Mouse (Mus musculus): ENCODE results near the gene Cers2. TPM values are rescaled to one million over a fixed set of nuclear protein-coding genes. Genes with fewer than 3 reads are reported as not detected.

The Cers2 gene
- 97.4 and 102 TPM in 2 replicates for polyA plus RNA-seq (2015; fragmentation: Nextera tagmentation; extraction: Ambion mirVana)

- H3K27ac ChIP-seq (ENCODE audit: low read depth, low read length): peak within 1 kb of the TSS; percentile 91
- ATAC-seq: peak; percentile 48
- WGBS: 3% methylated on average over 20 of the region's 27 CpGs
- H3K9ac ChIP-seq (ENCODE audit: low read depth, low read length): peak within 1 kb of the TSS; percentile 96
- no peaks in the 10 kb centered on the region for H3K27me3 ChIP-seq (replicated peaks; ENCODE audit: control insufficient read depth, insufficient read depth, low read length)
- peak within 1 kb of the TSS; percentile 82 for H3K4me2 ChIP-seq (ENCODE audit: low read length)
- no peaks in the 10 kb centered on the region for H3K36me3 ChIP-seq (ENCODE audit: control insufficient read depth, insufficient read depth, low read length)
- H3K9me3 ChIP-seq (ENCODE audit: control insufficient read depth, low read length): no peaks in the 10 kb centered on the region
- H3K4me1 ChIP-seq (ENCODE audit: control insufficient read depth, insufficient read depth, low read depth, low read length): peaks cover 20% of the 10 kb centered on the region
- peak within 1 kb of the TSS; percentile 66 for H3K4me3 ChIP-seq (ENCODE audit: low read length)
These were observed at the start of gene Cers2 for GRCm38 (mm10) chr3:95314486-95315093. Cers2 (plus strand) TSS chr3:95314791.

GRCm38 (mm10) chr3:95266052-95266451 is 48.5 kb upstream of the Cers2 start:
- WGBS: 98% methylated on average over 3 of the region's 3 CpGs
- H3K36me3 ChIP-seq (ENCODE audit: control insufficient read depth, insufficient read depth, low read length): peaks cover 33% of the 10 kb centered on the region

GRCm38 (mm10) chr3:95267855-95268254 is 46.7 kb upstream of the Cers2 start:
- H3K27me3 ChIP-seq (replicated peaks; ENCODE audit: control insufficient read depth, insufficient read depth, low read length): no peaks in the 10 kb centered on the region
- no peak overlapping the region for H3K9ac ChIP-seq (ENCODE audit: low read depth, low read length)
- no peak overlapping the region for H3K4me2 ChIP-seq (ENCODE audit: low read length)
- no peak overlapping the region for H3K4me3 ChIP-seq (ENCODE audit: low read length)
- no peak overlapping the region for H3K27ac ChIP-seq (ENCODE audit: low read depth, low read length)
- H3K9me3 ChIP-seq (ENCODE audit: control insufficient read depth, low read length): no peaks in the 10 kb centered on the region
- no peaks in the 10 kb centered on the region for H3K4me1 ChIP-seq (ENCODE audit: control insufficient read depth, insufficient read depth, low read depth, low read length)
- ATAC-seq: no peak
- H3K36me3 ChIP-seq (ENCODE audit: control insufficient read depth, insufficient read depth, low read length): peaks cover 29% of the 10 kb centered on the region

More at GRCm38 (mm10) chr3:95266052-95266451, 48.5 kb upstream of the Cers2 start:
- Histone ChIP-seq H3K27me3 (replicated peaks; ENCODE audit: control insufficient read depth, insufficient read depth, low read length) (no peaks in the 10 kb centered on the region), H3K9me3 (ENCODE audit: control insufficient read depth, low read length) (no peaks in the 10 kb centered on the region), H3K4me1 (ENCODE audit: control insufficient read depth, insufficient read depth, low read depth, low read length) (no peaks in the 10 kb centered on the region), H3K27ac (ENCODE audit: low read depth, low read length) (no peak overlapping the region), H3K9ac (ENCODE audit: low read depth, low read length) (no peak overlapping the region), H3K4me2 (ENCODE audit: low read length) (no peak overlapping the region), H3K4me3 (ENCODE audit: low read length) (no peak overlapping the region)
- no peak for ATAC-seq

GRCm38 (mm10) chr3:95269789-95270188 is 44.8 kb upstream of the Cers2 start:
- no peak for ATAC-seq
- H3K36me3 ChIP-seq (ENCODE audit: control insufficient read depth, insufficient read depth, low read length): peaks cover 21% of the 10 kb centered on the region
- H3K4me1 ChIP-seq (ENCODE audit: control insufficient read depth, insufficient read depth, low read depth, low read length): no peaks in the 10 kb centered on the region
- no peak overlapping the region for H3K4me3 ChIP-seq (ENCODE audit: low read length)
- no peak overlapping the region for H3K27ac ChIP-seq (ENCODE audit: low read depth, low read length)
- no peak overlapping the region for H3K9ac ChIP-seq (ENCODE audit: low read depth, low read length)
- no peaks in the 10 kb centered on the region for H3K9me3 ChIP-seq (ENCODE audit: control insufficient read depth, low read length)
- 89% methylated on average over 5 of the region's 5 CpGs for WGBS
- H3K4me2 ChIP-seq (ENCODE audit: low read length): no peak overlapping the region
- no peaks in the 10 kb centered on the region for H3K27me3 ChIP-seq (replicated peaks; ENCODE audit: control insufficient read depth, insufficient read depth, low read length)

GRCm38 (mm10) chr3:95270766-95271364 is 43.7 kb upstream of the Cers2 start:
- ATAC-seq: no peak
- Histone ChIP-seq H3K9me3 (ENCODE audit: control insufficient read depth, low read length) (no peaks in the 10 kb centered on the region), H3K27ac (ENCODE audit: low read depth, low read length) (no peak overlapping the region), H3K4me1 (ENCODE audit: control insufficient read depth, insufficient read depth, low read depth, low read length) (no peaks in the 10 kb centered on the region), H3K9ac (ENCODE audit: low read depth, low read length) (no peak overlapping the region), H3K4me2 (ENCODE audit: low read length) (no peak overlapping the region), H3K36me3 (ENCODE audit: control insufficient read depth, insufficient read depth, low read length) (peaks cover 16% of the 10 kb centered on the region), H3K27me3 (replicated peaks; ENCODE audit: control insufficient read depth, insufficient read depth, low read length) (no peaks in the 10 kb centered on the region), H3K4me3 (ENCODE audit: low read length) (no peak overlapping the region)
- 88% methylated on average over 12 of the region's 12 CpGs for WGBS

- Histone ChIP-seq H3K27me3 (replicated peaks; ENCODE audit: control insufficient read depth, insufficient read depth, low read length) (no peaks in the 10 kb centered on the region), H3K27ac (ENCODE audit: low read depth, low read length) (no peak overlapping the region), H3K9me3 (ENCODE audit: control insufficient read depth, low read length) (no peaks in the 10 kb centered on the region), H3K36me3 (ENCODE audit: control insufficient read depth, insufficient read depth, low read length) (0 out of 2 replicates have a peak, but pooled peaks cover 2% of the 10 kb centered on the region), H3K4me3 (ENCODE audit: low read length) (no peak overlapping the region), H3K9ac (ENCODE audit: low read depth, low read length) (no peak overlapping the region), H3K4me1 (ENCODE audit: control insufficient read depth, insufficient read depth, low read depth, low read length) (no peaks in the 10 kb centered on the region), H3K4me2 (ENCODE audit: low read length) (no peak overlapping the region)
- ATAC-seq: no peak
- 98% methylated on average over 5 of the region's 5 CpGs for WGBS
These were observed 41.1 kb upstream of the Cers2 start for GRCm38 (mm10) chr3:95273471-95273870.

- H3K9ac ChIP-seq (ENCODE audit: low read depth, low read length): no peak overlapping the region
- no peak for ATAC-seq
- WGBS: 95% methylated on average over 4 of the region's 4 CpGs
- no peaks in the 10 kb centered on the region for H3K9me3 ChIP-seq (ENCODE audit: control insufficient read depth, low read length)
- no peaks in the 10 kb centered on the region for H3K27me3 ChIP-seq (replicated peaks; ENCODE audit: control insufficient read depth, insufficient read depth, low read length)
- peaks cover under 1% of the 10 kb centered on the region; the same call in 1 of the 2 replicates for H3K4me1 ChIP-seq (ENCODE audit: control insufficient read depth, insufficient read depth, low read depth, low read length)
- 0 out of 2 replicates have a peak, but pooled peaks cover 2% of the 10 kb centered on the region for H3K36me3 ChIP-seq (ENCODE audit: control insufficient read depth, insufficient read depth, low read length)
- no peak overlapping the region for H3K4me3 ChIP-seq (ENCODE audit: low read length)
- H3K4me2 ChIP-seq (ENCODE audit: low read length): no peak overlapping the region
- no peak overlapping the region for H3K27ac ChIP-seq (ENCODE audit: low read depth, low read length)
These were observed 40.1 kb upstream of the Cers2 start for GRCm38 (mm10) chr3:95274453-95274852.

- 88% methylated on average over 6 of the region's 6 CpGs for WGBS
- no peaks in the 10 kb centered on the region for H3K9me3 ChIP-seq (ENCODE audit: control insufficient read depth, low read length)
- H3K27me3 ChIP-seq (replicated peaks; ENCODE audit: control insufficient read depth, insufficient read depth, low read length): no peaks in the 10 kb centered on the region
- H3K36me3 ChIP-seq (ENCODE audit: control insufficient read depth, insufficient read depth, low read length): 0 out of 2 replicates have a peak, but pooled peaks cover 2% of the 10 kb centered on the region
- no peak overlapping the region for H3K4me3 ChIP-seq (ENCODE audit: low read length)
- no peak for ATAC-seq
- H3K4me2 ChIP-seq (ENCODE audit: low read length): no peak overlapping the region
- peaks cover 2% of the 10 kb centered on the region; the same call in 1 of the 2 replicates for H3K4me1 ChIP-seq (ENCODE audit: control insufficient read depth, insufficient read depth, low read depth, low read length)
- no peak overlapping the region for H3K9ac ChIP-seq (ENCODE audit: low read depth, low read length)
- no peak overlapping the region for H3K27ac ChIP-seq (ENCODE audit: low read depth, low read length)
These were observed 39.4 kb upstream of the Cers2 start for GRCm38 (mm10) chr3:95275161-95275560.

- no peak for ATAC-seq
- H3K4me3 ChIP-seq (ENCODE audit: low read length): no peak overlapping the region
- H3K27me3 ChIP-seq (replicated peaks; ENCODE audit: control insufficient read depth, insufficient read depth, low read length): no peaks in the 10 kb centered on the region
These were observed 38.1 kb upstream of the Cers2 start for GRCm38 (mm10) chr3:95276428-95276934.

More at GRCm38 (mm10) chr3:95276428-95276934, 38.1 kb upstream of the Cers2 start:
- no peaks in the 10 kb centered on the region for H3K9me3 ChIP-seq (ENCODE audit: control insufficient read depth, low read length)
- H3K27ac ChIP-seq (ENCODE audit: low read depth, low read length): no peak overlapping the region
- 0 out of 2 replicates have a peak, but pooled peaks cover 2% of the 10 kb centered on the region for H3K36me3 ChIP-seq (ENCODE audit: control insufficient read depth, insufficient read depth, low read length)
- 76% methylated on average over 5 of the region's 5 CpGs for WGBS
- H3K4me2 ChIP-seq (ENCODE audit: low read length): no peak overlapping the region
- H3K9ac ChIP-seq (ENCODE audit: low read depth, low read length): no peak overlapping the region
- H3K4me1 ChIP-seq (ENCODE audit: control insufficient read depth, insufficient read depth, low read depth, low read length): peaks cover 5% of the 10 kb centered on the region

Measured in hindbrain, embryonic 16.5 days (tissue).